Mouse (Mus musculus): ENCODE measurements around the gene Vmn1r211.
"Not testable (repeated sequence)": the region's sequence is repeated elsewhere in the genome, so short reads cannot be mapped to it uniquely, and the experiment has no call there.

DNA sequence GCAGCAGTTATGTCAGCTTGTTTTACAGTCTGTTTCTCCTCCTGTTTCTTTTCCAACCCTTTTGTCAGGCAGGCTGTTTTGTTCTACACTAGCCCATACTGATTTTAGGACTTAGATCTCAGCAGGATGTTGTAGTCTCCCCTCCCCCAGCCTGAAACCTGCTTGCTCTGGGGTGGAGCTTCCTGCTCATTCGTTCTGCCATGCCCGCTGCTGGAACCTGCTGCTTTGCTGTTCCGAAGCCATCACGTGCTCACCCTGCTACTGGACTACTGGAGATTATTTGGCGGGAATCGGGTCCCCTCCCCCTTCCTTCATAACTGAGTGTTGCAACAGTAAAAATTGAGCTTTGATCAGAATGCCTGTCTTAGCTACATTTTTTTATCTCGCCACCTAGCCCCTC is 28.0 kb downstream of the Vmn1r211 start:
- not testable (repeated sequence) for TF ChIP-seq POLR2A (IDR thresholded peaks at IDR 0.05; ENCODE audit: insufficient read length, low read depth); USF1 (IDR thresholded peaks at IDR 0.05; ENCODE audit: low read depth); TCF3 (IDR thresholded peaks at IDR 0.05; ENCODE audit: insufficient read length, low read depth); CEBPB (IDR thresholded peaks at IDR 0.05; ENCODE audit: insufficient read depth, poor library complexity, severe bottlenecking); E2F4 (IDR thresholded peaks at IDR 0.05; ENCODE audit: insufficient read depth); TCF12 (IDR thresholded peaks at IDR 0.05; ENCODE audit: insufficient read depth, poor library complexity, severe bottlenecking); SRF (IDR thresholded peaks at IDR 0.05; ENCODE audit: control insufficient read depth, insufficient read length, low read depth); MAX (IDR thresholded peaks at IDR 0.05; ENCODE audit: low read depth); MYOG (IDR thresholded peaks at IDR 0.05; ENCODE audit: control insufficient read depth in 1 of 3, insufficient read depth in 1 of 3, insufficient read length in 2 of 3, low read depth in 2 of 3); MYOD1 (IDR thresholded peaks at IDR 0.05; ENCODE audit: control insufficient read depth in 1 of 3, insufficient read length in 2 of 3, low read depth in 2 of 3); POLR2AphosphoS2 (IDR thresholded peaks at IDR 0.05; ENCODE audit: insufficient read length, low read depth); REST (IDR thresholded peaks at IDR 0.05; ENCODE audit: insufficient read depth, insufficient read length)

All from myocyte (in vitro differentiated cells).